Mouse (Mus musculus): Measurements from ENCODE around the gene Tigar.

- TF ChIP-seq POLR2A (IDR thresholded peaks at IDR 0.05; ENCODE audit: low read depth, low read length) (no peak), CTCF (IDR thresholded peaks at IDR 0.05; ENCODE audit: borderline replicate concordance, insufficient read depth, low read length) (no peak)
These were observed 13.0 kb upstream of the Tigar start for GRCm38 (mm10) chr6:127122221-127122806.
